Mouse (Mus musculus): ENCODE results near the gene Kcnab1. TPM values are rescaled to one million over a fixed set of nuclear protein-coding genes. Genes with fewer than 3 reads are reported as not detected.

Gene Kcnab1
- polyA plus RNA-seq, 2 experiments, result 4.2 to 9.2 TPM

GRCm38 (mm10) chr3:65260521-65260920 is 151.3 kb downstream of the Kcnab1 start:
- ATAC-seq (ENCODE audit: low FRiP score, low read depth) (no peak), DNase-seq (ENCODE audit: low spot score) (no peak)
- no peaks in the 10 kb centered on the region for H3K27me3 ChIP-seq (ENCODE audit: control insufficient read depth, insufficient read depth, low read length)
- H3K4me2 ChIP-seq (replicated peaks; ENCODE audit: low read depth, low read length, severe bottlenecking), result no peak overlapping the region
- no peak for TF ChIP-seq POLR2A (IDR thresholded peaks at IDR 0.05; ENCODE audit: borderline replicate concordance, extremely low read depth, insufficient read depth, insufficient read length)
- no peak overlapping the region for H3K9ac ChIP-seq (ENCODE audit: low read depth, low read length, severe bottlenecking)
- H3K9me3 ChIP-seq (ENCODE audit: control insufficient read depth, low read length), result no peaks in the 10 kb centered on the region
- H3K27ac ChIP-seq (replicated peaks; ENCODE audit: low read depth, low read length), result no peak overlapping the region
- no peaks in the 10 kb centered on the region for H3K4me1 ChIP-seq (ENCODE audit: control insufficient read depth, insufficient read depth, low read length)
- no peaks in the 10 kb centered on the region for H3K36me3 ChIP-seq (ENCODE audit: control insufficient read depth, insufficient read depth, low read length)
- H3K4me3 ChIP-seq (replicated peaks; ENCODE audit: low read length), result no peak overlapping the region
- 84% methylated on average over 4 of the region's 4 CpGs for WGBS

- Histone ChIP-seq H3K4me1 (ENCODE audit: control insufficient read depth, insufficient read depth, low read length) (no peaks in the 10 kb centered on the region), H3K9ac (ENCODE audit: low read depth, low read length, severe bottlenecking) (no peak overlapping the region), H3K36me3 (ENCODE audit: control insufficient read depth, insufficient read depth, low read length) (no peaks in the 10 kb centered on the region), H3K4me2 (replicated peaks; ENCODE audit: low read depth, low read length, severe bottlenecking) (no peak overlapping the region), H3K4me3 (replicated peaks; ENCODE audit: low read length) (no peak overlapping the region), H3K27me3 (ENCODE audit: control insufficient read depth, insufficient read depth, low read length) (no peaks in the 10 kb centered on the region), H3K9me3 (ENCODE audit: control insufficient read depth, low read length) (no peaks in the 10 kb centered on the region), H3K27ac (replicated peaks; ENCODE audit: low read depth, low read length) (no peak overlapping the region)
- DNase-seq (ENCODE audit: low spot score), result no peak
- WGBS, result 74% methylated on average over 12 of the region's 12 CpGs
- no peak for TF ChIP-seq POLR2A (IDR thresholded peaks at IDR 0.05; ENCODE audit: borderline replicate concordance, extremely low read depth, insufficient read depth, insufficient read length)
- ATAC-seq (ENCODE audit: low FRiP score, low read depth), result no peak
These were observed 153.6 kb downstream of the Kcnab1 start for GRCm38 (mm10) chr3:65262506-65263422.

GRCm38 (mm10) chr3:65273317-65273716 is 164.1 kb downstream of the Kcnab1 start:
- Histone ChIP-seq H3K4me1 (ENCODE audit: control insufficient read depth, insufficient read depth, low read length) (no peaks in the 10 kb centered on the region), H3K4me3 (replicated peaks; ENCODE audit: low read length) (no peak overlapping the region), H3K9ac (ENCODE audit: low read depth, low read length, severe bottlenecking) (no peak overlapping the region), H3K9me3 (ENCODE audit: control insufficient read depth, low read length) (no peaks in the 10 kb centered on the region), H3K27me3 (ENCODE audit: control insufficient read depth, insufficient read depth, low read length) (no peaks in the 10 kb centered on the region), H3K36me3 (ENCODE audit: control insufficient read depth, insufficient read depth, low read length) (no peaks in the 10 kb centered on the region), H3K27ac (replicated peaks; ENCODE audit: low read depth, low read length) (no peak overlapping the region), H3K4me2 (replicated peaks; ENCODE audit: low read depth, low read length, severe bottlenecking) (no peak overlapping the region)
- no peak for TF ChIP-seq POLR2A (IDR thresholded peaks at IDR 0.05; ENCODE audit: borderline replicate concordance, extremely low read depth, insufficient read depth, insufficient read length)
- ATAC-seq (ENCODE audit: low FRiP score, low read depth) (no peak), DNase-seq (ENCODE audit: low spot score) (no peak)
- WGBS, result 84% methylated on average over 1 of the region's 1 CpGs

DNA sequence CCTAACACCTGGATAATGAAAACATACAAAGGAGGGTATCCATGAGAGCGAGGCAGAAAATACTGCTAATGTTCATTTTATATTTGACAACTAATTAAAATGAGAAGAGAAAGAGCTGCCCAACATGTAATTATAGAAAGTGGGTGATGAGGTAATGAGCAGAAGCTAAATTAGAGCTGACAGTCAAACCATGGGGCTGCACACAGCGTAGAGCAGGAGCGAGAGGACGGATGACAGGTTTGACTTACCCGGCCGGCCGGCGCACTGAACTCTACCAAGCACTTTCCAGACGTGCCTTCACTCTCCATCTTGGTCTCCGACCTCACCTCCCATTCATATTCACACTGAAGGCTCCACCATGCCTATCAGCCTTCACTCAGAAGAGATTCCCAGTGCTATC is 168.6 kb downstream of the Kcnab1 start:
- no peaks in the 10 kb centered on the region for H3K27me3 ChIP-seq (ENCODE audit: control insufficient read depth, insufficient read depth, low read length)
- H3K4me1 ChIP-seq (ENCODE audit: control insufficient read depth, insufficient read depth, low read length), result no peaks in the 10 kb centered on the region
- DNase-seq (ENCODE audit: low spot score) (no peak), ATAC-seq (ENCODE audit: low FRiP score, low read depth) (no peak)
- WGBS, result 86% methylated on average over 10 of the region's 10 CpGs
- H3K9ac ChIP-seq (ENCODE audit: low read depth, low read length, severe bottlenecking), result no peak overlapping the region
- no peak overlapping the region for H3K4me3 ChIP-seq (replicated peaks; ENCODE audit: low read length)
- no peaks in the 10 kb centered on the region for H3K9me3 ChIP-seq (ENCODE audit: control insufficient read depth, low read length)
- H3K4me2 ChIP-seq (replicated peaks; ENCODE audit: low read depth, low read length, severe bottlenecking), result no peak overlapping the region
- no peak overlapping the region for H3K27ac ChIP-seq (replicated peaks; ENCODE audit: low read depth, low read length)
- no peak for TF ChIP-seq POLR2A (IDR thresholded peaks at IDR 0.05; ENCODE audit: borderline replicate concordance, extremely low read depth, insufficient read depth, insufficient read length)
- no peaks in the 10 kb centered on the region for H3K36me3 ChIP-seq (ENCODE audit: control insufficient read depth, insufficient read depth, low read length)

DNA sequence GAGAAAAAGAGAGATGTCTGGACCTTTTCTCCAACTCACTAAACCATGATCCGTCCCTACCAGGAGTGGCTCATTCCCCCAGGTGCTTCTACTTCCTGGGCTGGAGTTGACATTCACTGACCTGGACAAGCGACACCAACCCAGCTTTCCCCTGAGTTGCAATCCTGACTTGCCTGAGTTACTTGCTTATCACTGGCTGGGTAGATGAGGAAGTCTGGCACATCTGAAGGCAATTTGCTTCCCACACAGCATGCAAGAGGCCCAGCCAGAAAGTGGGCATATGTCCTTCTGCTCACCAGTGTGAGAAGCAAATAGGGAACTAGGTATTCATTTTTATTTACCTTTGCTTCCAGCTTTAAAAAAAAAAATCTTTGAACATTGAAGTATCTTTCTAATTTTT is 174.2 kb downstream of the Kcnab1 start:
- WGBS, result 81% methylated on average over 2 of the region's 2 CpGs
- no peaks in the 10 kb centered on the region for H3K27me3 ChIP-seq (ENCODE audit: control insufficient read depth, insufficient read depth, low read length)
- no peaks in the 10 kb centered on the region for H3K4me1 ChIP-seq (ENCODE audit: control insufficient read depth, insufficient read depth, low read length)
- ATAC-seq (ENCODE audit: low FRiP score, low read depth) (no peak), DNase-seq (ENCODE audit: low spot score) (no peak)
- no peaks in the 10 kb centered on the region for H3K9me3 ChIP-seq (ENCODE audit: control insufficient read depth, low read length)
- H3K9ac ChIP-seq (ENCODE audit: low read depth, low read length, severe bottlenecking), result no peak overlapping the region
- no peak overlapping the region for H3K27ac ChIP-seq (replicated peaks; ENCODE audit: low read depth, low read length)
- H3K4me3 ChIP-seq (replicated peaks; ENCODE audit: low read length), result no peak overlapping the region
- no peaks in the 10 kb centered on the region for H3K36me3 ChIP-seq (ENCODE audit: control insufficient read depth, insufficient read depth, low read length)
- no peak overlapping the region for H3K4me2 ChIP-seq (replicated peaks; ENCODE audit: low read depth, low read length, severe bottlenecking)
- TF ChIP-seq POLR2A (IDR thresholded peaks at IDR 0.05; ENCODE audit: borderline replicate concordance, extremely low read depth, insufficient read depth, insufficient read length), result no peak
